Mouse (Mus musculus): ENCODE data around the gene Cbarp. TPM values are rescaled to one million over a fixed set of nuclear protein-coding genes. Genes with fewer than 3 reads are reported as not detected.
A peak's percentile ranks its signal among the peaks of the same experiment; 100 is the strongest.

Cbarp gene
- polyA plus RNA-seq, 1 experiment from 2014 or later = 5.0 TPM

DNA sequence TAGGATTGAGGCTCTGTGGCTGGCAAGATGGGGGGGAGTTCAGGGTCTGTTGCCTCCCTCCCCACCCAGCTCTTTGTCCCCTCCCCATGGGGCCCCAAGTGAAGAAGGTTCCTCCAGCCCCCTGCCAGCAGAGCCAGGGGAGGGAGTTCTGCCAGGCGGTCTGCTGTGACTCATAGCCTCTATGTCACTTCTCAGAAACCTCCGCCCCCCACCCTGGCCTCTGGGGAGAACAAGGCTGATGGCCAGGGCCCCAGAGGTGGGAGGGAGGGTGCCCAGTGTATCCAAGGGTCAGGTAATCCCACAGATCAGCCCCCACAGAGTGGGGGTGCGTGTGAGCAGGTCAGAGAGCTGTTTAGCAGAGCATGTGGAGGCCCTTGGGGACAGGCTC is 12.2 kb upstream of the Cbarp start:
- Histone ChIP-seq H3K4me3 (peak overlapping the region; percentile 81), H3K4me1 (peaks cover 63% of the 10 kb centered on the region), H3K27ac (peak overlapping the region; percentile 96), H3K27me3 (no peaks in the 10 kb centered on the region), H3K36me3 (peaks cover 55% of the 10 kb centered on the region), H3K9ac (peak overlapping the region; percentile 98), H3K9me3 (no peaks in the 10 kb centered on the region), H3K4me2 (peak overlapping the region; percentile 89)
- no peak for ATAC-seq (ENCODE audit: borderline replicate concordance, extremely low read depth, low FRiP score, low TSS enrichment)
- 20% methylated on average over 3 of the region's 3 CpGs for WGBS

DNA sequence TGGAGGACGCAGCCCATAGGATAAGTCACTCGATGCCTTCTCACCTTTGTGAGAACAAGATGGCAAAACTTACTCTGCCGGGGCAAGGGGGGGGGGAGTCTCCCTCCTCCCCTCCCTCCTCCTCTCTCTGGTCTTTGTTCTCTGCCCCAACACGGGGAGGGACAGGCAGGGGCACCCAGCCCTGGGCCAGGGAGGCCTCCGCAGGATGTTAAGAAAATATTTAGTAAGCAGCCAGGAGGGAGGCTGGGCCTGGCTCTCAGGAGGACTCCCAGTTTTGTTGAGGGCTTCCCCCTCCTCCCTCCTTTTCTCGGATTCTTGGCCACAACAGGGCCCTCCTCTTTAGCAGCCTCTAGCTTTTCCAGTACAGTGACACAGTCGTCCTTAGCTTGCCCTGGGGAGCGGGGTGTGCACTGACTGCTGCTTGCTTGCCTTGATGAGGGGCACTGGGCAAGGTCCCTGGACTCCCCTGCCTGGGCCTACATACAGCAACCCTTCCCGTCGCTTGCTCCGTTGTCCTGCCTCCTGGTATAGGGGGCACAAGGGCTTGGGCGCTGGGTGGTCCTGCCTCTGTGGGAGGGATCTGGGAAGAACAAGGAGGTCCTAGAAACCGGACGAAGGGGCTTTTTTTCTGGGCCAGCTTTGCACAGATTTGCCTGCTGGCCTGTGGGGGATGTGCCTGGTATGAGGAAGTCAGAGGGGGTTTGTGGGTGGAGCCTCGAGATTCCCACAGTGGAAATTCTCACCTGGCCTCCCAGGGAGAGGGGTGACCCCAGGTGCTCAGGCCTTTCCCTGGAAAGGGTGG is 11.6 kb upstream of the Cbarp start:
- no peak for ATAC-seq (ENCODE audit: borderline replicate concordance, extremely low read depth, low FRiP score, low TSS enrichment)
- no peaks in the 10 kb centered on the region for H3K9me3 ChIP-seq
- H3K36me3 ChIP-seq = peaks cover 50% of the 10 kb centered on the region
- no peaks in the 10 kb centered on the region for H3K27me3 ChIP-seq
- peak overlapping the region; percentile 96 for H3K27ac ChIP-seq
- H3K4me2 ChIP-seq = peak overlapping the region; percentile 89
- H3K4me3 ChIP-seq = peak overlapping the region; percentile 81
- WGBS = 2% methylated on average over 15 of the region's 15 CpGs
- H3K4me1 ChIP-seq = peaks cover 63% of the 10 kb centered on the region
- peak overlapping the region; percentile 98 for H3K9ac ChIP-seq

GRCm38 (mm10) chr10:80151211-80152034 is 10.8 kb upstream of the Cbarp start:
- Histone ChIP-seq H3K9ac (peak overlapping the region; percentile 98), H3K4me1 (peaks cover 63% of the 10 kb centered on the region), H3K36me3 (peaks cover 42% of the 10 kb centered on the region), H3K27ac (peak overlapping the region; percentile 96), H3K4me3 (peak overlapping the region; percentile 81), H3K27me3 (no peaks in the 10 kb centered on the region), H3K9me3 (no peaks in the 10 kb centered on the region), H3K4me2 (peak overlapping the region; percentile 89)
- no peak for ATAC-seq (ENCODE audit: borderline replicate concordance, extremely low read depth, low FRiP score, low TSS enrichment)
- under 1% methylated on average over 26 of the region's 26 CpGs for WGBS

DNA sequence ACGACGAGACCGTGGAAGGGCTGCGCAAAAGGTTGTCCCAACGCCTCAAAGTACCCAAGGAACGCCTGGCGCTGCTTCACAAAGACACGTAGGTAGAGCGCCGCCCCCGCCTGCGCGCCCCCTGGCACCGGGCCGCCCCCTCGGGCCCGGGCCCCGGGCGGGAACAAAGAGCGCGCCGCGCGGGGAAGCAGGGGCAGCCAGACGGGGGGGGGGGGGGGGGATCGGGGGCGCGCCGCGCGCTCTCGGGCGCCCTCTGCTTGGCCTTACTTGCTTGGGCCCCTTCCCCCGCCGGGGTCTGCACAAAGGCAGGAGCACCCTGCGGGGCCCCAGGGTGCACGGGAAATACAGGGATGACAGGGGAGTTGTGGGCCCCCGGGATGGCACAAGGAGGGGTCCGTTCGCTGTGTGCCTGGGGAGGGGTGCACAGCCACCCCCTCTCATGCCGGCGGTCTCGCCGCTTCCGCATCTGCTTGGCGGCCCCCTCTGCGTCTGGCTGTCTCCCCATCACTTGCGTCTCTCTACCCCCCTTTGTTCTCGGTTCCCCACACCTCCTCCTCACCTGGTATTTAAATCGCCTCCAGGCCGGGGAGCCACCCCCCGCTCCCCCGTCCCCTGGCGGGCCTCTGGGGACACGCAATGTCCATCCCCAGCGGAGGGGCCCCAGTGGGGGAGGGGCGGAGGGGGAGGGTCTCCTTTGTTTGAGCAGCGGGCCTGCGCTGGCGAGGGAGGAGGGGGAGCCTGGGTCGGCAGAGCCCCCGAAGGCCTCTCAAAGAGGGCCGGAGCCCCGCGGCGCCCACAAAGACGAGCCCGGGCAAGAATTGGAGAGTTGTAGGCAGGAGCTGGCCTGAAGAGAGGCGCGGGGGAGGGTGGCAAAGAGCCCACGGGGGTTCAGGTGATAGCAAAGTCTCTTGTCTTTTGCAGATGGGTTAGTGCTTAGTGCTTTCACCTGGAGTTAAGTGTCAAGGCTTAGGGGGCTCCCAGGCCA is 9.9 kb upstream of the Cbarp start:
- ATAC-seq (ENCODE audit: borderline replicate concordance, extremely low read depth, low FRiP score, low TSS enrichment) = no peak
- WGBS = 1% methylated on average over 68 of the region's 71 CpGs
- Histone ChIP-seq H3K36me3 (peaks cover 38% of the 10 kb centered on the region), H3K4me1 (peaks cover 63% of the 10 kb centered on the region), H3K27me3 (no peaks in the 10 kb centered on the region), H3K9me3 (no peaks in the 10 kb centered on the region), H3K9ac (peak overlapping the region; percentile 98), H3K4me3 (peak overlapping the region; percentile 81), H3K27ac (peak overlapping the region; percentile 96), H3K4me2 (peak overlapping the region; percentile 89)

DNA sequence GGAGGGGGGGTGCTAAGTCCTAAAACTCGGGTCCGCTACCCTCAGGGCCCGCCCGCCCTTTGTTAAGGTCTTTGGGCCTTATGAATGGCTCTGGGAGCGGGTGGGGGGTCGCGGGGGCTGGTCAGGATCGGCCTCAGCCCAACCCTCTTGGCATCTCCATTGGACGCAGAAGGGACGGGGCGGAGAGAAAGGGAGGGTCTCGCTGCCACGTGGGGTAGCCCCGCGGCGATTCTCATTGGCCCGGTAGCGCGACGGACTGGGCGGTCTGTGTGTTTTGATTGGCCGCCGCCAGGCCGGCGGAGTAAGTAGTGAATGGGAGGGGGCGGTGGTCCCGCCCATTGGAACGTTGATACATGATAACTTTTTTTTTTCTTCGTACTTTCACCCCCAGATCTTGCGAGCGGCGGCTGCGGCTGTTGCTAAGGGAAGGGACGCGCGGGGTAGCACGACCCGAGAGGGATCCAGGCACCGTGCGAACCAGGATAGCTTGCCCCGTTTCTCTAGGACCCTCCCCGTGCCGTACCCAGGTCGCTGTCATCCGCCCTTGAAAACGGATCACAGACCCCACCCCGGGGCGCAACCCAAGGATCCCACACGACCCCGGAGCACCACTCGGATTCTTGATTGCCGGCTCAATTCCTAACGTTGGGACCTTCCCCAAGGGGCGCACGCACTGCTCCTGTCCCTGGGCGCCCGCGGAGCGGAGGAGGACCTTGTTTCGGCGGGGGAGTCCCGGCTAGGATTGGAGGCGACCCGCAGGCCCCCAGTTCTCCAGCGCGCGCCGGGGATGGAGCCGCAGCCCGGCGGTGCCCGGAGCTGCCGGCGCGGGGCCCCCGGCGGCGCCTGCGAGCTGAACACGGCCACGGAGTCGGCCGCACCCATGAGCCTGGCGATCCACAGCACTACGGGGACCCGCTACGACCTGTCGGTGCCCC is 8.9 kb upstream of the Cbarp start:
- H3K27ac ChIP-seq = peak overlapping the region; percentile 99
- WGBS = 1% methylated on average over 88 of the region's 88 CpGs

DNA sequence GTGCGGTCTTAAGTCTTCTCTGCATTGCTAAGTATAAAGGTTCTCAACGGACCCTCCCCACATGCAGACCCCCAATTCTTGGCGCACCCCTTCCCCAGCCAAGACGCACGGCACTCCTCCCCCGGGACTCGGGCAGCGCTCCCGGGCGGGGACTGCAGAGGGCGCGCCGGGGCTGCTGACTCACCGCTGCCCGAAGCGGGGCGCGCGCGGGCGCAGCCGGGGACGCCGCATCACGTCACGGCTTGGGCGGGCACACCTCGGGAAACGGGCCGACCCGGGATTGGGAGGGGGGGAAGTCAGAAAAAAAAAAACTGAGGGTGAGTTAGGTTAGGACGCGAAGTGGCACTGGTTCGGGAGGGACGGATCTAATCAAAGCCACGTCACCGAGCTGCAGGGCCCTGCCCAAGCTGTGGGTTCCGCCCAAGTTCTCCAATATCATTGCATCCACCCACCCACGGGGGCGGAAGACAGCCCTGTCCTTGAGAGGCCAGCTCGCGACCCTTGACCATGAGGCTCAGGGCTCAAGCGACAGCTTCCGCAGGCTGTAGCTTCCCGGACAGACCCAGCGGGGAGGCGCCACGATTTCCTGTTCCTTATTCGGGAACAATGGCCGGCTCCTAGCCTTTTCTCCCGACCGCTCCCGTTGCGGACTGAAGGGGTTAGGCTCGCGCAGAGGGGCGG is 8.1 kb upstream of the Cbarp start:
- H3K27ac ChIP-seq = peak overlapping the region; percentile 99
- peak overlapping the region; percentile 81 for H3K4me3 ChIP-seq
- 0% methylated on average over 57 of the region's 57 CpGs for WGBS
- no peaks in the 10 kb centered on the region for H3K27me3 ChIP-seq
- peak overlapping the region; percentile 71 for H3K9ac ChIP-seq
- ATAC-seq (ENCODE audit: borderline replicate concordance, extremely low read depth, low FRiP score, low TSS enrichment) = peak; percentile 66
- no peaks in the 10 kb centered on the region for H3K9me3 ChIP-seq
- H3K36me3 ChIP-seq = peaks cover 38% of the 10 kb centered on the region
- peak overlapping the region; percentile 89 for H3K4me2 ChIP-seq
- H3K4me1 ChIP-seq = peaks cover 53% of the 10 kb centered on the region

More for the DNA sequence above, 8.9 kb upstream of the Cbarp start:
- Histone ChIP-seq H3K9ac (peak overlapping the region; percentile 98), H3K4me3 (peak overlapping the region; percentile 81), H3K27me3 (no peaks in the 10 kb centered on the region), H3K36me3 (peaks cover 38% of the 10 kb centered on the region), H3K4me1 (peaks cover 61% of the 10 kb centered on the region), H3K9me3 (no peaks in the 10 kb centered on the region), H3K4me2 (peak overlapping the region; percentile 89)
- ATAC-seq (ENCODE audit: borderline replicate concordance, extremely low read depth, low FRiP score, low TSS enrichment) = peak; percentile 82

DNA sequence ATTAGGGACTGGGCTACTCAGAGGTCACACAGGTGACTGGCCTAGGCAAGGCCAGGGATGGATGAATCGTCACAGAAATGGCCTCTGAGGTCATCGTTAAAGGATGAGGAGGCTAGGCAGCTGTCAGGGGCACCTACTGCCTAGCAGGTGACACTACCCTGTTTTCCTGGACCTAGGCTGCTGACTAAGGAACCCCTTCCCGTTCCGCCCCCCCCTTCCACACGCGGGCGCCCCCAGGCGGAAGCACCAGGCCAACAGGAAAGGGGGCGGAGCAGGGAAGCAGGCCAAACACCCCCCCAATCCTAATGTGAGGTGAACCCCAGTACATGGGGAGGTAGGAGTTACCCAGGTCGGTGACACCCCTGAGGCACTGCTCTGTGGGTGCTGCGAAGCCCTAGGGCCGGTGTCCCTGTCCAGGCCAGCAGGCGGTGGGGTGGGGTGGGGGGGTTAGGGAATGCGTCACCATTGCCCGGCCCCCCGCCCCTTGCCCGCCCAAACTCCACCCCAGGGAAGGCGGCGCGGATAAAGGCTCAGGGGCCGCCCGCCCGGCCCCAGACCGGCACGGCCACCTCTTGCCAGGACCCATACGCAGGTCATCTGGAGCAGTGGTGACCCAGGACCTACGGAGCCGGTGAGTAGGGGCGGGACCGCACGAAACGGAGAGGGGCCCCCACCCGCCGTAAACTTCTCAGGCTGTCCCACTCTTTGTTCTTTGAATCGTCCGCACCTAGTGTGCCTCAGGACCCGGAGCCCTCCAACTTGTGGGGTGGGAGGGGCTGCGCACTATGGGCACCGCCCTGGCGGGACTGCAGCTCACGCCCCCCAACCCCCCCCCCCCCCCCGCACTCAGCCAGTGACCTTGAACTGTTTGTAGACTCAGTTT is 7.3 kb upstream of the Cbarp start, which contains the start of gene Midn:
Gene Midn (plus strand): TSS at position 554 of the 883 bp plus-strand sequence.
- peak; percentile 47 for ATAC-seq (ENCODE audit: borderline replicate concordance, extremely low read depth, low FRiP score, low TSS enrichment)
- Histone ChIP-seq H3K4me1 (peaks cover 53% of the 10 kb centered on the region), H3K4me2 (peak within 1 kb of the TSS; percentile 89), H3K27ac (peak within 1 kb of the TSS; percentile 99), H3K9ac (peak within 1 kb of the TSS; percentile 71), H3K9me3 (no peaks in the 10 kb centered on the region), H3K27me3 (no peaks in the 10 kb centered on the region), H3K4me3 (peak within 1 kb of the TSS; percentile 81), H3K36me3 (peaks cover 34% of the 10 kb centered on the region)
- 1% methylated on average over 38 of the region's 42 CpGs for whole genome bisulfite sequencing

DNA sequence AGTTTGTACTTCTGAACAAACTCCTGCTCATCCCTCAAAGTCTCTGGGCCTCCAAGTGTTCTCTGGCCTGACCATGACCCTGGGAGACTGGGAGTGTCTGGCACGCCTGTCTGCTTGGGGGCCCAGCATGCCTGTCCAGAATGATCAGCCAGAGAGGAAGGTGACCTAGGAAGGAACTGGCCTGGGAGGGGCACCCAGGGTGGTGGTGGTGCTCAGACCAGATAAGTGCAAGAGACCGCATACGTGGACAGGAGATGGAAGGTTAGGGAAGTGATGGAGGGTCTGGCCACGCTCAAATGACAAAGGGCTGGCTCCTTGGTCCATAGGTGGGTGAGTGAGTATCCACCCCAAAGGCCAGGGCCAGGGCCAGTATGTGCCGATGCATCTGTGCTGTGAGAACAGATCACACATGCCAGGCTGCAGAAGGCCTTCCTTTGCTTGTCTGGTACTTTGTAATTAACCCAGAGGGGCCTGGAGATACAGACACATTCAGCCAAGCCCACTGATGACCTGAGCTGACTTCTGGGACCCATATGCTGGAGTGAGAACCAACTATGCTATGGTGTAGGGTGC is 6.6 kb upstream of the Cbarp start:
- peak overlapping the region; percentile 71 for H3K9ac ChIP-seq
- H3K4me1 ChIP-seq = peaks cover 49% of the 10 kb centered on the region
- peak overlapping the region; percentile 89 for H3K4me2 ChIP-seq
- H3K9me3 ChIP-seq = no peaks in the 10 kb centered on the region
- WGBS = 61% methylated on average over 5 of the region's 5 CpGs
- H3K27me3 ChIP-seq = no peaks in the 10 kb centered on the region
- peak overlapping the region; percentile 81 for H3K4me3 ChIP-seq
- no peak for ATAC-seq (ENCODE audit: borderline replicate concordance, extremely low read depth, low FRiP score, low TSS enrichment)
- H3K36me3 ChIP-seq = peaks cover 27% of the 10 kb centered on the region
- H3K27ac ChIP-seq = peak overlapping the region; percentile 99

DNA sequence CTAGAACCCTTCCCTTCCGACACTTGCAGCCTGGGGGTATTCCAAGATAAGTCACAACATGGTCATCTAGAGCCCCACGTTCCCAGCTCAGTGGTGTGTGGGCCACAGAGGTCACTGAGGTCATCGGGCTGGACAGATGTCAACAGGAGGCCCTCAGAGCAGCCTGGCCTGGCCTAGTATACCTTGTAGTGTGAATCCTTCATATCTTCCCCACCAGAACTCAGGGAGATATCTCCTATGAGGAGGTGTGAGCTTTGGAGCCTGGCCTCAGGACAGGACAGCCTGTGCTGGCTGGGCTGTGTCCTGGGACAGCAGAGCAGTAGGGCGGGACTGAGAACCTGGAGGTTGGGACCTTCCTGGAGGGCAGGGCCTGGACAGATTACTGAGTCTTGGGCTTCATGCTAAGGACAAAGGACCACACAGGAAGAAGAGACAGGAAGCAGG is 6.0 kb upstream of the Cbarp start:
- Histone ChIP-seq H3K4me2 (peak overlapping the region; percentile 3; the same call in 1 of the 2 replicates), H3K36me3 (peaks cover 27% of the 10 kb centered on the region), H3K4me1 (peaks cover 46% of the 10 kb centered on the region), H3K27me3 (no peaks in the 10 kb centered on the region), H3K9me3 (no peaks in the 10 kb centered on the region), H3K27ac (peak overlapping the region; percentile 99), H3K4me3 (no peak overlapping the region), H3K9ac (no peak overlapping the region)
- 70% methylated on average over 4 of the region's 4 CpGs for WGBS
- ATAC-seq (ENCODE audit: borderline replicate concordance, extremely low read depth, low FRiP score, low TSS enrichment) = no peak

Data from lung, embryonic 15.5 days (tissue).